Mouse (Mus musculus) erythroid progenitor cell, adult 5-6 weeks (primary cell): Measurements from ENCODE around the gene Rcbtb2. TPM values are rescaled to one million over a fixed set of nuclear protein-coding genes. Genes with fewer than 3 reads are reported as not detected.
"Not testable (repeated sequence)": the region's sequence is repeated elsewhere in the genome, so short reads cannot be mapped to it uniquely, and the experiment has no call there.

Experiments used
- ATAC-seq: replicated peaks from 2 replicates; pipeline ENCODE4 v1.8.0; 2016; ENCODE audit warnings: moderate number of reproducible peaks, mild to moderate bottlenecking, moderate TSS enrichment, inconsistent platforms; ENCODE audit not compliant: poor library complexity, low FRiP score, severe bottlenecking
- total RNA-seq, 2 experiments: library from RNA; stranded (forward) in 1 of 2; stranded (reverse) in 1 of 2; fragments of 150-400 nt in 1 of 2; fragments of 186-747, 209-891 nt in 1 of 2; gene quantifications; 2 replicates each; pipeline versions ENCODE4 v1.2.3 to v1.2.4; 2015 to 2017; ENCODE audit warnings: low replicate concordance in 2 of 2

The Rcbtb2 gene
- total RNA-seq, 2 experiments from 2014 or later = 4.2 to 4.5 TPM

- not testable (repeated sequence) for ATAC-seq
Measured at GRCm38 (mm10) chr14:73114952-73115351, 7.9 kb upstream of the Rcbtb2 start.

- ATAC-seq = no peak
Measured at GRCm38 (mm10) chr14:73116301-73116700, 6.5 kb upstream of the Rcbtb2 start.

- ATAC-seq = no peak
Measured at GRCm38 (mm10) chr14:73116938-73117337, 5.9 kb upstream of the Rcbtb2 start.

GRCm38 (mm10) chr14:73117411-73118392, 5.1 kb upstream of the Rcbtb2 start:
- no peak for ATAC-seq

- ATAC-seq = no peak
Measured at GRCm38 (mm10) chr14:73118482-73119347, 4.1 kb upstream of the Rcbtb2 start.

- ATAC-seq = no peak
Measured at GRCm38 (mm10) chr14:73119459-73119858, 3.4 kb upstream of the Rcbtb2 start.

GRCm38 (mm10) chr14:73119966-73120365, 2.9 kb upstream of the Rcbtb2 start:
- no peak for ATAC-seq

- ATAC-seq = no peak
Measured at GRCm38 (mm10) chr14:73122211-73122922, 470 bp upstream of the Rcbtb2 start.

GRCm38 (mm10) chr14:73123381-73123780, 544 bp downstream of the Rcbtb2 start:
- no peak for ATAC-seq

- ATAC-seq = no peak
Measured at GRCm38 (mm10) chr14:73123786-73124185, 949 bp downstream of the Rcbtb2 start.

GRCm38 (mm10) chr14:73130519-73130918, 7.7 kb downstream of the Rcbtb2 start:
- no peak for ATAC-seq

GRCm38 (mm10) chr14:73131856-73132410, 9.1 kb downstream of the Rcbtb2 start:
- no peak for ATAC-seq

GRCm38 (mm10) chr14:73132731-73133130, 9.9 kb downstream of the Rcbtb2 start:
- ATAC-seq = no peak

GRCm38 (mm10) chr14:73137234-73137633, 14.4 kb downstream of the Rcbtb2 start:
- ATAC-seq = no peak

GRCm38 (mm10) chr14:73138483-73138882, 15.6 kb downstream of the Rcbtb2 start:
- no peak for ATAC-seq

- ATAC-seq = no peak
Measured at GRCm38 (mm10) chr14:73139866-73140265, 17.0 kb downstream of the Rcbtb2 start.

GRCm38 (mm10) chr14:73141800-73142199, 19.0 kb downstream of the Rcbtb2 start:
- no peak for ATAC-seq

GRCm38 (mm10) chr14:73142421-73142895, 19.6 kb downstream of the Rcbtb2 start:
- no peak for ATAC-seq
